Mouse (Mus musculus): ENCODE measurements around the gene Cyb5d1. TPM values are rescaled to one million over a fixed set of nuclear protein-coding genes. Genes with fewer than 3 reads are reported as not detected.
A peak's percentile ranks its signal among the peaks of the same experiment; 100 is the strongest.

The Cyb5d1 gene
- polyA plus RNA-seq, 1 experiment from 2014 or later, result 31.1 TPM

DNA sequence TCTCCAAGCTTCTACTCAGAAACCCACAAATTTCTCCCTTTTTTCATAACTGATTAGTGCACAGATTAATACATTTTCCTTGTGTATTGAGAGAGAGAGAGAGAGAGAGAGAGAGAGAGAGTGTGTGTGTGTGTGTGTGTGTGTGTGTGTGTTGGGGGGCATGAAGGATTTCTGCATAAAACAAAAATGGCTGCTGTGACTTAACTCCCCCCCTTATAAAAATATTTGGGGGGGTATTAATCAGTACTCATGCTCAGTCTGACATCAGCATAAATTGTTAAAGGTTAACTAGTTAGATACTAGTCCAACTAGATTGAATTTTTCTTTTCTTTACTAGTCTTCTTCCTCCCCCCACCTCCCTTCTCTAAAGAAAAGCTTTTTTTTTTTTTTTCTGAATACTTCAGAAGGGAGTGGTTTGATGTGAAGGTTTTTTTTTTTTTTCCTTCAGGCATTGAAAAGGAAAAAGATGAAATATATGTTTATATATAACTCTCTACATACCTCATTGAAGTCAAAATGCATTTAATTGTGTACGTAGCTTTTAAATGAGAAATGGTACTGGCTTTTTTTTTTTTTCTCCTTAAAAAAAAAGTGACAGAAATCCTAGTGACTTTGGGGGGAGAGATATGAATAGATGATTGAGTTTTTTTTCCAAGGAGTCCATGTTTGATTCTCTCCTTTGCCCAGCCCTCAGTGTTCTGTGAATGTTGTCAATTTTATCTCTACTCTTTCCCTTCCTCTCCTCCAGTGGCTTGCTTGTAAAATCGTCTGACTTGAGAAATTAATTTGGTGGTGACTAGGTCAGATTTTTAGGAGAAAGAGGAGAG lies 25.2 kb downstream of the Cyb5d1 start:
- Histone ChIP-seq H3K4me3 (ENCODE audit: low read depth, low read length) (peak overlapping the region; percentile 97), H3K4me1 (ENCODE audit: control insufficient read depth, insufficient read depth, low read length) (peaks cover 33% of the 10 kb centered on the region), H3K9ac (ENCODE audit: low read length) (peak overlapping the region; percentile 100), H3K27ac (ENCODE audit: low read depth, low read length) (peak overlapping the region; percentile 100), H3K36me3 (ENCODE audit: control insufficient read depth, insufficient read depth, low read length) (peaks cover 5% of the 10 kb centered on the region; the same call in 1 of the 2 replicates), H3K4me2 (ENCODE audit: low read length) (peak overlapping the region; percentile 96), H3K27me3 (replicated peaks; ENCODE audit: control insufficient read depth, insufficient read depth, low read length) (no peaks in the 10 kb centered on the region), H3K9me3 (replicated peaks; ENCODE audit: control insufficient read depth, low read length) (no peaks in the 10 kb centered on the region)
- WGBS, result 16% methylated on average over 2 of the region's 2 CpGs
- no peak for ATAC-seq
- peak; percentile 59 for DNase-seq (ENCODE audit: low spot score)

DNA sequence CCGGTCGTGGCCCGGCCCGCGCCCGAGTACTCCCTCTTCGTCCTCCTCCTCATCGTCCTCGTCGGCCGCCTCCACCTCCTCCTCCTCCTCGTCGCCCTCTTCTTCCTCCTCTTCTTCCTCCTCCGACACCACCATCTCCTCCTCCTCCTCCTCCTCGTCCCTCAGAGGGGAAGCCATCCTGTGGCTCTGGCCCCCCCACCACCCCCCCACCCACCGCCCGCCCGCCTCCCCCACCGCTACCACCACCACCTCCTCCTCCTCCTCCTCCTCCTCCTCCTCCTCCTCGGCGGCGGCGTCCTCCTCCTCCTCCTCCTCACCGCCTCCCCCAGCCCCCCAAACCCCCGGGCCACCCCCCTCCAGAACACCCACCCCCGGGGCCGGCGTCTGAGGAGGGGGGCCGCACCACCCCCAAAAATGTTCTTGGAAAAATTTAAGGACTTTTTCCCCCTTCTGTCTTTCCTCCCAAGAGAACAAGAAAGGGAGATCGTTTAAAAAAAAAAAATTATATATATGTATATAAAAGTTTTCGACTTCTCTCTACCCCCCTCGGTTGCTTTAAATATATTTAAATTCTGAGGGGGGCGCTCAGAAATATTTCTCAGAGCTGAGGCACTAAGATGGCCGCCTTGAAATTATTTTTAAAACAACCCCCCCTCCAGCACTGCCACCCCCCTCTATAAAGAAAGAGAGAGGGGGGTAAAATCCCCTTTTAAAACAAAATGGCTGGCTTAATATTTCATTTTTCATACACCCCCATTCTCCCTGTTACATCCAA lies 26.0 kb downstream of the Cyb5d1 start, which contains the start of gene Chd3:
TSS of gene Chd3 (minus strand) at position 192 of the 775 bp plus-strand sequence.
- H3K36me3 ChIP-seq (ENCODE audit: control insufficient read depth, insufficient read depth, low read length), result peaks cover 6% of the 10 kb centered on the region
- H3K27me3 ChIP-seq (replicated peaks; ENCODE audit: control insufficient read depth, insufficient read depth, low read length), result no peaks in the 10 kb centered on the region
- WGBS, result 2% methylated on average over 16 of the region's 34 CpGs
- peak within 1 kb of the TSS; percentile 96 for H3K4me2 ChIP-seq (ENCODE audit: low read length)
- H3K27ac ChIP-seq (ENCODE audit: low read depth, low read length), result peak within 1 kb of the TSS; percentile 100
- H3K4me3 ChIP-seq (ENCODE audit: low read depth, low read length), result peak within 1 kb of the TSS; percentile 97
- ATAC-seq, result no peak
- H3K9ac ChIP-seq (ENCODE audit: low read length), result peak within 1 kb of the TSS; percentile 100
- DNase-seq (ENCODE audit: low spot score), result peak; percentile 42
- H3K4me1 ChIP-seq (ENCODE audit: control insufficient read depth, insufficient read depth, low read length), result peaks cover 41% of the 10 kb centered on the region
- H3K9me3 ChIP-seq (replicated peaks; ENCODE audit: control insufficient read depth, low read length), result no peaks in the 10 kb centered on the region

DNA sequence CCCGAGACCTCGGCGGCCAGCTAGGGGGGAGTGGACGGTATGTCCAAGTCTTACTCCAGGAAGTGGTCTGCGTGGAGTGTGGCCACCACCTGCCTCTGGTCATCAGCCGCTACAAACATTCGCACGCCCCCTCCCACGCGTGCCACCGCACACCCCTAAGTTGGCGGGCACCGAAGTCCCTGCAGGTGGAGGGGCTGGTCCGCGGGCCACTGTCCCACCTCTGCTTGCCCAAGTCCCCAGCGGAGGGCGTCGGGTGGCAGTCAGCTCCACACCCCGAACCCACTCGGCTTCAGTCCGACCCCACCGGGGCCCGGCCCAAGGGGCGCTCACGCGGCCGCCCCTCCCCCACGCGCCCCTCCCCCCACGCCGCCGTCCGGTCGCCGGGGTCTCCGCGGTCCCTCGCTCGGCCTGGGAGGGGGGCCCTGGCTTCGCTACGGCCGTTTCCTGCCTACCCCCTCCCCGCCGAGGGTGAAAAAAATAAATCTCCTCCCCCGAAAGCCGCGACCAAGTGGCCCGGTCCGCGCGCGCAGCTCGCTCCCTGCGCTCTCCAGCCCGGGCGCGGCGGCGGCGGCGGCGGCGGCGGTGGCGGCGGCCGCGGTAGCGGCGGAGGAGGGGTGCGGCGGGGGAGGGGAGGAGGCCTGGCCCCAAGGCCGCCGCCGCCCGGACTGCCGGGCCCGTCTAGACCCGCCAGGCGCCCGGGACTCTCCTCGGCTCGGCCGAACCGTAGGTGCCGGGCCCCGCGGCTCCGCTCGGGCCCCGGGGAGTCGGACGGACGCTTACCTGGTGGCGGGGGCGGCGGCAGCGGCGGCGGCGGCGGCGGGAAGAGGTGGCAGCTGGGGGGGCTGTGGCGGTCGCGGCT lies 26.8 kb downstream of the Cyb5d1 start:
- peaks cover 47% of the 10 kb centered on the region for H3K4me1 ChIP-seq (ENCODE audit: control insufficient read depth, insufficient read depth, low read length)
- DNase-seq (ENCODE audit: low spot score) (peak; percentile 42), ATAC-seq (no peak)
- H3K9me3 ChIP-seq (replicated peaks; ENCODE audit: control insufficient read depth, low read length), result no peaks in the 10 kb centered on the region
- WGBS, result under 1% methylated on average over 55 of the region's 106 CpGs
- peak overlapping the region; percentile 97 for H3K4me3 ChIP-seq (ENCODE audit: low read depth, low read length)
- H3K9ac ChIP-seq (ENCODE audit: low read length), result peak overlapping the region; percentile 100
- H3K4me2 ChIP-seq (ENCODE audit: low read length), result peak overlapping the region; percentile 96
- peaks cover 11% of the 10 kb centered on the region for H3K36me3 ChIP-seq (ENCODE audit: control insufficient read depth, insufficient read depth, low read length)
- H3K27ac ChIP-seq (ENCODE audit: low read depth, low read length), result peak overlapping the region; percentile 100
- H3K27me3 ChIP-seq (replicated peaks; ENCODE audit: control insufficient read depth, insufficient read depth, low read length), result no peaks in the 10 kb centered on the region

DNA sequence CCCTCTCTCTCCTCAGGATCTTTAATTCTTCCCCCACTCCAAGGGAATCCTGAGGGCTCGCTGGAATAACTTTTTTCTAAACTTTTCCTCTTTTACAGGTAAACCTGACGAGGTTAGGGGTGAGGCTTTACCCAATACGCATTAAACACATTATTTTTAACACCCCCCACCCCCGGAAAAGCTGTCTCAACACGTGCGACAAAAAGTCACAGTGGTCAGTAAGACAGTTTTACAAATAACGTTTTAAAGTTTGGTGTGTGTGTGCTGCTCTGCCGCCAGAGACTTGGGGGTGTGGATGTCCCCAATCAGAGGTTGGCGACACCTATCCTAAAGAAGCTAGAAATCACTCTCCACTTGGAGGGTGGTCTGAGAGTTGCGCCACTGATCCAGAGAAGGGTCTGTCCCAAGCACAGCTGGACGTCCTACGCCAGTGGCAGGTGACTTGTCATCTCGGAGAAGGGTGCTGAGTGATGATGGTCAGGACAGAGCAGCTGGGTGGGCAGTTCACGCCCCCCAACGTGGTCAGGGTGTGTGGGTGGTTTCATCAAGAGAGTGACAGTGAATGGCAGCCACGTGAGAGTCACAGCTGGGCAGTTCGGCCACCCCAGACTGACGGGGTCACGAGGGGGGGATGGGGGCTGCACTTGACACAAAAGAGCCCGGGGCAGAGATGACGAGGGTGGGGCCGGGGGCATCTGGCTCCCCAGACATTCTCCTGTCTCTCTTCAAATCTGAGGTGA lies 27.6 kb downstream of the Cyb5d1 start:
- H3K4me1 ChIP-seq (ENCODE audit: control insufficient read depth, insufficient read depth, low read length), result peaks cover 47% of the 10 kb centered on the region
- H3K36me3 ChIP-seq (ENCODE audit: control insufficient read depth, insufficient read depth, low read length), result peaks cover 18% of the 10 kb centered on the region
- no peaks in the 10 kb centered on the region for H3K9me3 ChIP-seq (replicated peaks; ENCODE audit: control insufficient read depth, low read length)
- H3K27ac ChIP-seq (ENCODE audit: low read depth, low read length), result peak overlapping the region; percentile 100
- under 1% methylated on average over 22 of the region's 22 CpGs for WGBS
- peak overlapping the region; percentile 96 for H3K4me2 ChIP-seq (ENCODE audit: low read length)
- peak overlapping the region; percentile 100 for H3K9ac ChIP-seq (ENCODE audit: low read length)
- H3K27me3 ChIP-seq (replicated peaks; ENCODE audit: control insufficient read depth, insufficient read depth, low read length), result no peaks in the 10 kb centered on the region
- ATAC-seq (no peak), DNase-seq (ENCODE audit: low spot score) (peak; percentile 17)
- H3K4me3 ChIP-seq (ENCODE audit: low read depth, low read length), result peak overlapping the region; percentile 97

DNA sequence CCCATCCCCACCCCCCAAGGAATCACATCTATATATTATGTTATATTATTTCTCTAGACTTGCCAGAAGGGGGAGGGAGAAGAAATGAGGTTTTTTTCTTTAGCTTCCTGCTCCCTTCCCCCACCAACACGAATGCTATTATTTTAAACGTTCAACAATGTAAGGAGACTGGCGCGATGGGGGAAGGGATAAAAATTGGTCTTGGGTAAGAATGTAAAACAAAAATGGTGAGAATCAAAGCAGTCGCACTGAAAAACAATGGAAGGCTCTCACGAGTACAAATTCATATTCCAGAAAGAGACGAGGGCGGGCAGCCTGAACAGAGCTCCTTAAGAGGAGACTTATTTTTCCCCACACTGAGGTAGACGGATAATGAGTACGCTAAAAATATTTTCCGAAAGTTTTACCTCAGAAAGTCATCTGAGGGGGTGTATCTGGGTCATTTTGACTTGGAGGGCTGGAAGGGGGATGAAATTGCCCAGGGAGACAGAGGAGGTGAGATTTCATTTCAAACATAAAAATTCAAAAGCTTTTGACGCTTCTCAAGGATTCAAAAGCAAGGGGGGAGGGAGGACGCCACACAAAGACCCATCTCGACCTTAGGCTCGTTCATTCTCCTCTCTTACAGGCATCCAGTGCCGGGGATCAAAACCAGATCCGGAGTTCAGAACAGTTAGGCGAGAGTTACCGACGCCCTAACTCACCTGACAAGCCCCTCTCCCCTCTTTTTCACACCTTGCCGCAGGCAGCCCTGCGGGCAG lies 28.4 kb downstream of the Cyb5d1 start:
- no peaks in the 10 kb centered on the region for H3K27me3 ChIP-seq (replicated peaks; ENCODE audit: control insufficient read depth, insufficient read depth, low read length)
- peak overlapping the region; percentile 97 for H3K4me3 ChIP-seq (ENCODE audit: low read depth, low read length)
- peak overlapping the region; percentile 96 for H3K4me2 ChIP-seq (ENCODE audit: low read length)
- DNase-seq (ENCODE audit: low spot score), result peak; percentile 55
- H3K4me1 ChIP-seq (ENCODE audit: control insufficient read depth, insufficient read depth, low read length), result peaks cover 42% of the 10 kb centered on the region
- H3K36me3 ChIP-seq (ENCODE audit: control insufficient read depth, insufficient read depth, low read length), result peaks cover 24% of the 10 kb centered on the region
- ATAC-seq, result no peak
- H3K9me3 ChIP-seq (replicated peaks; ENCODE audit: control insufficient read depth, low read length), result no peaks in the 10 kb centered on the region
- under 1% methylated on average over 22 of the region's 22 CpGs for WGBS
- peak overlapping the region; percentile 100 for H3K9ac ChIP-seq (ENCODE audit: low read length)
- peak overlapping the region; percentile 100 for H3K27ac ChIP-seq (ENCODE audit: low read depth, low read length)

DNA sequence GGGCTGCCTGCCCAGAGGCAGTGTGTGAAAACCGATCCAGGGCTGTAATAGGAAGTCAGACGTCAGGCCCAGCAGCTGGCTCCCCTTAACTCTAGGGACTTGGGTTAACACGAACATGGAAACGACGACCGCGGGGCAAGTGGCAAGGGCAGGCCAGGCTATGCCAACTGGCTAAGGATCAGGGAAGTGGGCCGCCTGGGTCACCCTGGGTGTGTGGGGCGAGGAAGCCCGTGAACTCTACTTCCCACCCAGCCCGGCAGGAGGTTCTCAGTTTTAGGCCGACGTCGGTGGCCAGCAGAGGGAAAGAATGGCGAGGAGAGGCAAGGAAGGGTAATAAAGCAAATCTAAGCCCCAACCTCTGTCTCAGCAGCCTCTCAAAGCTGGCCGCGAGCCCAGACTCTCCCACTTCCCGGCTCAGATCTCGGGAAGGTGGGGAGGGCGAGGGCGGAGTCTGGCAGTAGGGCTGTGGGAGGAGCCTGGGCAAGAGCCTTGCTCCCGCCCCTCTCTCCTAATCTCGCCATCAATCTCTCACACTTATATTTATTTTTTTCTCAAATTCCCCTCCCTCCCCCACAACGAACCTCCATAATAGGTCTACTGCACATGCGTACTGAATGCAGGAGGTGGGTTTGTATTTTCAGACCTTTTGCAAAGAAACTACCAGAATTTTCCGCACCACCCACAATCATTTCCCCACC lies 29.1 kb downstream of the Cyb5d1 start:
- no peaks in the 10 kb centered on the region for H3K27me3 ChIP-seq (replicated peaks; ENCODE audit: control insufficient read depth, insufficient read depth, low read length)
- peak overlapping the region; percentile 100 for H3K9ac ChIP-seq (ENCODE audit: low read length)
- peaks cover 35% of the 10 kb centered on the region for H3K4me1 ChIP-seq (ENCODE audit: control insufficient read depth, insufficient read depth, low read length)
- ATAC-seq, result peak; percentile 81
- H3K36me3 ChIP-seq (ENCODE audit: control insufficient read depth, insufficient read depth, low read length), result peaks cover 31% of the 10 kb centered on the region
- no peaks in the 10 kb centered on the region for H3K9me3 ChIP-seq (replicated peaks; ENCODE audit: control insufficient read depth, low read length)
- H3K4me2 ChIP-seq (ENCODE audit: low read length), result peak overlapping the region; percentile 96
- peak; percentile 99 for DNase-seq (ENCODE audit: low spot score)
- H3K4me3 ChIP-seq (ENCODE audit: low read depth, low read length), result peak overlapping the region; percentile 97
- H3K27ac ChIP-seq (ENCODE audit: low read depth, low read length), result peak overlapping the region; percentile 100
- under 1% methylated on average over 26 of the region's 26 CpGs for WGBS

DNA sequence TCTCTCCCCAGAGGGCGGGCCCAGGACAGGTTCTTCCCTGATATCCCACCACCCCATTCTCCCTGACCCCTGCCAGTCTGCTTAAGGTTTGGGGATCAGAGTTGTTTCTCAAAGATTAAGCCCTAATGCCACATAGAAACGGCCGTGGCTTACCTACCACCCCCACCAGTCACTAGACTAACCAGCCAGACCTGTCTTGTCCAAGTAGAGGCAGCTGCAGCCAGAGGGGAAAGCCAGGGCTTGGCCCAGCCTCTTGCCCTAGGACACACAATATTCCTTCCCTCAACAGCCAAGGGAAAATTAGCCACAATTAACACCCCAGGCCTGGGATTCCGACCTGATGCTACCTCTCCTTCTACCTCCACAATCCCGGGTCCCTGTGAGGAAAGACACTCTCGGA lies 29.7 kb downstream of the Cyb5d1 start:
- peaks cover 37% of the 10 kb centered on the region for H3K36me3 ChIP-seq (ENCODE audit: control insufficient read depth, insufficient read depth, low read length)
- H3K4me1 ChIP-seq (ENCODE audit: control insufficient read depth, insufficient read depth, low read length), result peaks cover 29% of the 10 kb centered on the region
- 29% methylated on average over 6 of the region's 6 CpGs for WGBS
- DNase-seq (ENCODE audit: low spot score), result no peak
- no peaks in the 10 kb centered on the region for H3K9me3 ChIP-seq (replicated peaks; ENCODE audit: control insufficient read depth, low read length)
- H3K4me2 ChIP-seq (ENCODE audit: low read length), result peak overlapping the region; percentile 96
- no peaks in the 10 kb centered on the region for H3K27me3 ChIP-seq (replicated peaks; ENCODE audit: control insufficient read depth, insufficient read depth, low read length)
- no peak for ATAC-seq
- H3K9ac ChIP-seq (ENCODE audit: low read length), result peak overlapping the region; percentile 74
- H3K27ac ChIP-seq (ENCODE audit: low read depth, low read length), result peak overlapping the region; percentile 100
- H3K4me3 ChIP-seq (ENCODE audit: low read depth, low read length), result peak overlapping the region; percentile 97
